Mouse (Mus musculus) ES-Bruce4 (cell line): ENCODE results near the gene Gkn2. TPM values are rescaled to one million over a fixed set of nuclear protein-coding genes. Genes with fewer than 3 reads are reported as not detected.

Source experiments
- H3K27ac ChIP-seq: 2 replicates; pipeline ENCODE4 v1.5.1; 2012; ENCODE audit warnings: low read length, inconsistent platforms; ENCODE audit not compliant: insufficient read depth
- H3K27me3 ChIP-seq: 2 replicates; pipeline ENCODE4 v1.6.1; 2012; ENCODE audit warnings: mild to moderate bottlenecking, low read length, inconsistent platforms; ENCODE audit not compliant: control insufficient read depth, poor library complexity, insufficient read depth, severe bottlenecking
- H3K36me3 ChIP-seq: 2 replicates; pipeline ENCODE4 v1.6.1; 2012; ENCODE audit warnings: inconsistent platforms, mild to moderate bottlenecking, low read length, moderate library complexity; ENCODE audit not compliant: control insufficient read depth, poor library complexity, insufficient read depth, severe bottlenecking
- H3K4me1 ChIP-seq: one replicate; pipeline ENCODE4 v1.8.1; 2011; ENCODE audit warnings: low read length; ENCODE audit not compliant: control insufficient read depth, insufficient read depth
- H3K4me3 ChIP-seq: 2 replicates; pipeline ENCODE4 v1.5.1; 2011; ENCODE audit warnings: low read depth, mild to moderate bottlenecking, low read length
- H3K9ac ChIP-seq: 2 replicates; pipeline ENCODE4 v1.6.1; 2012; ENCODE audit warnings: low read depth, mild to moderate bottlenecking, inconsistent platforms; ENCODE audit not compliant: poor library complexity, severe bottlenecking
- H3K9me3 ChIP-seq: replicated peaks from 2 replicates; pipeline ENCODE4 v1.6.1; 2012; ENCODE audit warnings: mild to moderate bottlenecking, low read length, inconsistent platforms; ENCODE audit not compliant: control insufficient read depth, poor library complexity, insufficient read depth, severe bottlenecking
- CTCF ChIP-seq: IDR thresholded peaks from one replicate; pipeline ENCODE4 v1.8.1; 2011; ENCODE audit warnings: low read depth, low read length
- EP300 ChIP-seq: IDR thresholded peaks from 2 replicates; pipeline ENCODE4 v1.6.1; 2011; ENCODE audit warnings: low read depth, low read length; ENCODE audit not compliant: insufficient read depth
- POLR2A ChIP-seq: IDR thresholded peaks from one replicate; pipeline ENCODE4 v1.8.1; 2011; ENCODE audit warnings: low read length; ENCODE audit not compliant: insufficient read depth
- polyA plus RNA-seq: library from polyadenylated mRNA; stranded (reverse); fragments of >200 nt; gene quantifications from 2 replicates; pipeline ENCODE4 v1.2.4, GENCODE M21; 2011; ENCODE audit warnings: low read depth; ENCODE audit not compliant: missing spikeins, insufficient read depth, insufficient read length

Gkn2 gene
- polyA plus RNA-seq = not detected in 2 replicates

DNA sequence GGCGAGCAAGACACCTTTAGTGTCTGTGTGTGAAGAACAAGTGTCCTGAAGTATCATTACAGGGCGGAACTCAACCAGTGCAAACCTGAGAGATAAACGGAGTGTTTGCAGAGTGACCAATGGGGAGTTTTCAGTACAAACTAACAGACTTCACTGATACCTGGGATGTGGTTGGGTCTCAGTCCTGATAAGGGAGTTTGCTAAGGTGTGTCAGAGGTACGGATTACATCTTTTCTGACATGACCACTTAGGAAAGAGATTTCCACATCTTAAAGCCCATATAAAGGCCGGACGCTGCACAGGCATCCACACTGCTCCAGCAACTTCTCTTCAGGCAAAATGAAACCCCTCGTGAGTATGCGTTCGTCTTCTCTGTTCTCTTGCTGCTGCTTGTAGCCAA is at the start of gene Gkn2:
Gene Gkn2, plus strand, starts transcription at position 301 of the 400 bp plus-strand sequence.
- Histone ChIP-seq H3K4me3 (no peak within 1 kb of the TSS), H3K27ac (no peak within 1 kb of the TSS), H3K9me3 (no peaks in the 10 kb centered on the region), H3K4me1 (no peaks in the 10 kb centered on the region), H3K9ac (no peak within 1 kb of the TSS), H3K27me3 (no peaks in the 10 kb centered on the region), H3K36me3 (no peaks in the 10 kb centered on the region)
- TF ChIP-seq CTCF (no peak), POLR2A (no peak), EP300 (no peak)

DNA sequence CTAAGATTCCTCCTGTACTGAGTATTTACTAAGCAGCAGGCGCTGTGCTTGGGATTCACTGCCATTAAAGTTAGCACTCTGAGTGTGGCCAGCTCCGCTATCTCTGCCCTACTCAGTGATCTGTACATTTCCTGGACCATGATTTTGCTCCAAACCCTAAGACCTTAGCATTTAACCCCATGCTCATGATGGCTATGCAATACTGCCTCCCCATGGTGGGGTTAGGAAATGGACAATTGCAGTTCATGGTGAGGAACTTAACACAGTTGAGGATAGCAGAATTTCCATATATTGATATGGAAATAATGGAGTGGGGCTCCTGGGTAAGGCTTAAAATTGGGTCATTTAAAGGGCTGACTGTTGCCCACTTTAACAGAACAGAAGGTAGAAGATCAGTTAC is 49.8 kb upstream of the Gkn2 start:
- Histone ChIP-seq H3K27ac (no peak overlapping the region), H3K9me3 (no peaks in the 10 kb centered on the region), H3K27me3 (no peaks in the 10 kb centered on the region), H3K36me3 (no peaks in the 10 kb centered on the region), H3K4me1 (no peaks in the 10 kb centered on the region), H3K9ac (no peak overlapping the region), H3K4me3 (no peak overlapping the region)
- TF ChIP-seq POLR2A = no peak
- TF ChIP-seq EP300 = no peak
- no peak for TF ChIP-seq CTCF

DNA sequence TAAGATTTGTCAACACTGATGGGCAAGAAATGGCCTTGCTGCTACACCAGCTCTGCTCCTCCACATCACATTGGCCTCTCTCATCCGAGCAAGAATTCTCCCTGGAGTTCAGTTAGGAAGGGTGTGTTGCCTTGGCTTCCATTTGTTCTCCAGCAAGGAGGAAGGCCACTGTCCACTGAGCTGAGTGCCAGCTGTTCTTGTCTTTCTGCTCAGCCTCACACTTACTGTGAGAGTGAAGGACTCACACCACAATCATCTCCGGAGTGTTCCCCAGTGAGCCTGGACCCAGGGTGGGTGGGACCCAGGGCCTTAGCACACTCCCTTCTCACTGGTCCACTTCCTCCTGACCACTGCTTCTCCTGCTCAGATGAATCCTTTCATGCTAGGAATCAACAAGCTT is 46.2 kb upstream of the Gkn2 start:
- Histone ChIP-seq H3K4me1 (no peaks in the 10 kb centered on the region), H3K9ac (no peak overlapping the region), H3K4me3 (no peak overlapping the region), H3K36me3 (no peaks in the 10 kb centered on the region), H3K27me3 (no peaks in the 10 kb centered on the region), H3K27ac (no peak overlapping the region), H3K9me3 (no peaks in the 10 kb centered on the region)
- TF ChIP-seq POLR2A (no peak), CTCF (no peak), EP300 (no peak)

GRCm38 (mm10) chr6:87328265-87329173 is 44.6 kb upstream of the Gkn2 start:
- no peaks in the 10 kb centered on the region for H3K4me1 ChIP-seq
- H3K27me3 ChIP-seq = no peaks in the 10 kb centered on the region
- TF ChIP-seq EP300 = no peak
- no peak for TF ChIP-seq POLR2A
- no peak for TF ChIP-seq CTCF
- H3K9me3 ChIP-seq = no peaks in the 10 kb centered on the region
- H3K36me3 ChIP-seq = no peaks in the 10 kb centered on the region
- H3K4me3 ChIP-seq = no peak overlapping the region
- no peak overlapping the region for H3K9ac ChIP-seq
- no peak overlapping the region for H3K27ac ChIP-seq

GRCm38 (mm10) chr6:87332380-87332779 is 40.8 kb upstream of the Gkn2 start:
- Histone ChIP-seq H3K9me3 (no peaks in the 10 kb centered on the region), H3K27ac (no peak overlapping the region), H3K36me3 (no peaks in the 10 kb centered on the region), H3K4me1 (no peaks in the 10 kb centered on the region), H3K9ac (no peak overlapping the region), H3K27me3 (0 out of 2 replicates have a peak, but pooled peaks cover 5% of the 10 kb centered on the region), H3K4me3 (no peak overlapping the region)
- TF ChIP-seq EP300 (no peak), CTCF (no peak), POLR2A (no peak)
